Mouse (Mus musculus): ENCODE data around the gene Msl1.

The Msl1 gene

DNA sequence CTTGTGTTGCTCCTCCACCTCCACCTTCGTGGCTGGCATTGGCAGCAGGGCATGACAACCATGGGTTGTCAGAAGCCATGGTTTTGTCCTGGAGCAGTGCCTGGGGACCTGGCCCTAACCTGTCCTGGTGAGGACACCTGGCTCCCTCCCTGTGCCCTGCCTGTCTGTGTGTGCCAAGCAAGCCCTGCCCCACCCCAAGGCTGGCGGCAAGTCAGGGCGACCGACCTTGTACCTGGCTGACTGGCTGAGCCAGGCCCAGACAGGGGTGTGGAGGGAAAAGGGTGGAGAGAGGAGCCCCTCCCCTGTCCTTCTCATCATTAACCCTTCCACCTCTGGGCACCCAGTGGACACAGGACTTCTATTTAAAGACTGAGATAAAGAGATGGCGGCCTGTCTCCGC lies 44.1 kb downstream of the Msl1 start:
- DNase-seq (ENCODE audit: low read depth), result no peak

DNA sequence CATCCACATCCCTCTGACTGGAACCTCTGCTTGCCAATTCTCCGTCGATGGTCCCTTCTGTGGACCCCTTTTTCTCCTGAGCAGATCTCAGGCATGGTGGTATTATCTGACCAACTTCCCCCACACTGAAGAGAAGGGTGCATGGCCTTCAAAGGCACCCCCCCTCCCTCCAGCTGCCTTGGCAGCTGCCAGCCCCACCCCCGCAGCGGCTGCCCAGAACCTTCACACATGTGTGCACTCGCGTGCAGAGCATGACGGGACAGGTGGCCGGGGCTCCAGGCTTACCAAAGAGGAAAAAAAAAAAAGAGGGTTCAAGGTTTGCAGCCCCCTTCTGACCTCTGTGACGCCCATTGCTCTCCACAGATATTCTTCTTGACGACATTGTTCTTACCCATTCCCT lies 44.6 kb downstream of the Msl1 start:
- no peak for DNase-seq (ENCODE audit: low read depth)

DNA sequence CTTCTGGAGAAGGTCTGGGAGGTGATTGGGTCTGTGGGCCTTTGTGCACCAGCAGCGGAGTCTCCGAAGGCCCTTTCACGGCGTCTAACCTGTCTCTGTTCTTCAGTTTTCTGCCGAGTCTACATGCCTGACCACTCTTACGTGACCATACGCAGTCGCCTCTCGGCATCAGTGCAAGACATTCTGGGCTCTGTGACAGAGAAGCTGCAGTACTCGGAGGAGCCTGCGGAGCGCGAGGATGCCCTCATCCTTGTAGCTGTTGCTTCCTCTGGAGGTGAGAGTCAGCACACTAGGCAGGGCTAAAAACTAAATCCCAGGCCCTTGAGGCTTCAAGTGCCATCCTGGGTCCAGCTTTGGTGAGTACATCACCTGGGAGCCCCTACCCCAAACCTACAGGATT lies 50.7 kb downstream of the Msl1 start:
- DNase-seq (ENCODE audit: low read depth), result no peak

DNA sequence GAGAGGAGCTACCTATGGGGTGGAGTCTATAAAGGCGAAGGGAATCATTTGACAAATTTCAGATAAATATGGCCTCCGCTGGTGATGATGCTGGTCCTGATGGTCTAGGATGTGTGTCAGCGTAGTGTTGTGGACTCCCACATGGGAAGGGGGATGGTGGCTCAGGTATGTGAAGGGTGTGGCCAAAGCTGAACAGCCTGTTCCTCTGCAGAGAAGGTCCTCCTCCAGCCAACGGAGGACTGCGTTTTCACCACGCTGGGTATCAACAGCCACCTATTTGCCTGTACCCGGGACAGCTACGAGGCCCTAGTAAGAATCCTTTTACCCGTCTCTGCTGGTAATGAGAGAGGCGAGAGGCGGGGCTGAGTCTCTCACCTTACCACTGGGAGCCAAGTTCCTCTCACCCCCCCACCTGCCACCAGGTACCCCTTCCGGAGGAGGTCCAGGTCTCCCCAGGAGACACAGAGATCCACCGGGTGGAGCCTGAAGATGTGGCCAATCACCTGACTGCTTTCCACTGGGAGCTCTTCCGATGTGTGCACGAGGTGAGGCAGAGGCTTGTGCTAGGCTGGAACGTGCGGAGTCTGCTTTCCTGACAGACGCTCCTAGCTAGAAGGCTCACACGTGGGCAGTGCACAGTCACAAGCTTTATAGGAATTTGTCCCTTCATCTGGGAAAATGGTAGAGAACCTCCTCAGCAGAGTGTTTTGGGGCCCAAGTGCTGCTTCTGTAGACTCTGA lies 51.7 kb downstream of the Msl1 start:
- no peak for DNase-seq (ENCODE audit: low read depth)

DNA sequence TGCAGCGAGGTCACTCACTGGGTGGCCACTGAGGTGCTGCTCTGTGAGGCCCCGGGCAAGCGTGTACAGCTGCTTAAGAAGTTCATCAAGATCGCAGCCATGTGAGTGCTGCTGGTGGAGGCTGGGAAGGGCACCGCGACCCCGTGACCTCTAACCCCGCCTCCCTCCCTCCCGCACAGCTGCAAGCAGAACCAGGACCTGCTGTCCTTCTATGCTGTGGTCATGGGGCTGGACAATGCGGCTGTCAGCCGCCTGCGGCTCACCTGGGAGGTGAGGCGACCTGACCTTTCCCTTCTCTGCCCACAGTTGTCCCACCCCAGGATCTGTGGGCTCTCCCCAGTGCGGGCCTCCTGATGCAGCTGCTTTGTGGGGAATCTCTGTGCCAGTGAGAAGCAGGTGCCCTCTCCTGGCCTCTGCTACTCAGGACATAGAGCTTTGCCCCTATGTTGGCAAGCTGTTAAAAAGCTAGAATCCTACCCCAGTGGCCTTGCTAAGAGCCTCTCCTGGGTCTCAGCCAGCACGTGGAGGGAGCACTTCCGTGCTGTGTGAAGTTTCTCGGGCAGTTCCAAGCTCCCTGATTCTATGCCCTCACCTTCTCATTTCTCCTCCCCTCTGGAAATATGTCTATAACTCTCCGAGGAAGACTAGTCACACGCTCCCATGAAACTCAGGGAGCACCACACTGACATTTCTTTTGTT lies 54.0 kb downstream of the Msl1 start:
- no peak for DNase-seq (ENCODE audit: low read depth)

DNA sequence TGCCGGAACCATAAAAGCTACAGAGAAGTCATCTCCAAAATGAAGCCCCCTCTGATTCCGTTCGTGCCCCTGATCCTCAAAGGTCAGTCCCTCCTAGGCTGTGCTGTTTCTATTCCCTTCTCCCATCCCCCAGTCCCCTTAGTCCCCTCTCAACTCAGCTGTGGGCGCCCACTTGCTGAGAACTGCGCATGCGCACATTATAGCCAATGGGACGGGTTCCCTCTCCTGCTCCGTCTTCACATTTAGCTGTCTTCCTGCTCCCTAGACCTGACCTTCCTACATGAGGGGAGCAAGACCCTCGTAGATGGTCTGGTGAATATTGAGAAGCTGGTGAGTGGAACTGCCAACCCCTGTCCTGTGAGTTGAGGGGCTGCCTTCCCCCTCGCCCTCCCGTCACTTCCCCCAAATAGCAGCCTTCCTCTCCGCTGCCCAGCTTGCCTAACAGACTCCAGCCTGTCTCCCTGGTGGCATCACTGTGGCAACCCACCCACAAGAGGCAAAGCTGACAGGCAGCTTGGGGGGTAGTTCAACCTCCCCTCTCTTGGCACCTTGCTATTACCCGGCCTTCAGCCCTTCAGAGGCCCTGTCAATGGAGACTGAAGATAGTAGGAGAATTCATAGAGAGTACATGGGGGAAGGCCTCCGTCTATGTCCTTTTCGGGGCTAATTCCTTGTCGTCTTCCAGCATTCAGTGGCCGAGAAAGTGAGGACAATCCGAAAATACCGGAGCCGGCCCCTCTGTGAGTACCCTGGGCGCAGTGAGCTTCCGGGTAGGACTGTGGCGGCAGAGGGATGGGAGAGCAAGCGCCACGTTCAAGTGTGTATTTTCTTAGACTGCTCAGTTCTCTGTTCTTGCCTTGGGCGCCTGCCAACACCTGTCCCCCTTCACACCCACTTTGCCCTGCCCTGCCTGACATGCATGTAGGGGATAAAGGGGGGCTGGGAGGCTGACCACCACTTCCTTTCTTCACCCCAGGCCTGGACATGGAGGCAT lies 55.1 kb downstream of the Msl1 start:
- no peak for DNase-seq (ENCODE audit: low read depth)

DNA sequence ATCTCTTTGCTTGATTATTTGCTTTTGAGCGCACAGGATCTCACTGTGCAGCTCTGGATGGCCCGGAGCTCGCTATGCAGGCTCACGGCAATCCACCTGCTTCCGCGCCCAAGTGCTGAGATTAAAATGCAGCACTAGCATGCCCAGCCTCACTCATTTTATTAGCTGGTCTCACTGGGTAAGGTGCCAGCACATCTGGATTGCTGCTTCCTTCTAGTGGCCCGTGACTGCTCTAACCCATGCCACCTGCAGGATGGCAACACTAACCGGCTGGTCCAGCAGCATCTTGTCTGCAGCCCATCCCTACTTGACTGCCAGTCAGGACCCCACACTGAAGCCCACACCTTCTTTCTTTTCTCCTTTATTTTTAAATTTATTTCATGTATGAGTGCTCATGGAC lies 58.8 kb downstream of the Msl1 start:
- DNase-seq (ENCODE audit: low read depth), result no peak

DNA sequence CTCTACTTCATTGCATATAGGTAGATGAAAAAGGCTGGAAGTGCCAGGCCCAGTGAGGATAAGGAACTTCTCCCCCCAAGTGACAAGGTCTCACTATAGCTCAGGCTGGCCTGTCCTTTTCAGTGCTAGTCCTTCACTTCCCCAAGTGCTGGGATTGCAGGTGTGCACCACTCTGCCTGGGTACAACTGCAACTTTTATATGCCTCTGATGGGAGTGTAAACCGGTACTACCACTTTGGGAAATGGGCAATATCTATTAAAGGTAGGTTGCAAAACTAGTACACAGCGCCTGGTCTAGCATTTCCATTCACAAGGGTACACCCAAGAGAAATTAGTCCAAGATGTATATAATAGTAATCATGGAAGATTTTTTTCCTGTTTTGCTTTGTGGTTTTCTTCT lies 59.3 kb downstream of the Msl1 start:
- DNase-seq (ENCODE audit: low read depth), result no peak

Measured in NIH3T3 (cell line).